Mouse (Mus musculus): ENCODE measurements at regions not wholly inside any gene's neighbourhood (a gene's known extent, or its start where the extent isn't known, plus 50 kb on each side); places are given as distances from the start of the nearest gene placed in this dataset.

- TF ChIP-seq NELFE (IDR thresholded peaks at IDR 0.05; ENCODE audit: low read depth, low read length) (no peak), RAD21 (IDR thresholded peaks at IDR 0.05; ENCODE audit: low read depth, low read length) (no peak)
- Histone ChIP-seq H3K4me2 (ENCODE audit: insufficient read depth, low read depth, poor library complexity, severe bottlenecking) (no peak overlapping the region), H3K9ac (ENCODE audit: insufficient read depth, low read depth) (no peak overlapping the region), H3K79me2 (replicated peaks; ENCODE audit: control insufficient read depth, extremely low read depth, insufficient read depth, poor library complexity, severe bottlenecking) (no peaks in the 10 kb centered on the region), H3K9me3 (replicated peaks; ENCODE audit: low read length) (no peaks in the 10 kb centered on the region), H3K27me3 (replicated peaks) (no peaks in the 10 kb centered on the region), H3K27ac (ENCODE audit: insufficient read depth, low read depth) (no peak overlapping the region), H3K36me3 (replicated peaks in 1 of 2; ENCODE audit: control insufficient read depth in 1 of 2, insufficient read depth in 1 of 2, low read length in 1 of 2) (no peaks in the 10 kb centered on the region), H3K4me3 (replicated peaks in 1 of 3; ENCODE audit: low read depth in 2 of 3, low read length in 2 of 3, poor library complexity in 1 of 3) (no peak overlapping the region), H3K4me1 (ENCODE audit: control insufficient read depth in 1 of 2, insufficient read depth in 2 of 2) (no peaks in the 10 kb centered on the region)
- dilution Hi-C loops (cut with MboI; ENCODE audit: extremely low pct_ligation_motif_present, extremely low pct_unique_long_range_greater_than_20kb, low sequenced_read_pairs): no loop called here
- no peak for DNase-seq (ENCODE audit: extremely low read depth)
- in situ Hi-C loops (cut with MboI; ENCODE audit: low pct_ligation_motif_present, low pct_unique_long_range_greater_than_20kb, low sequenced_read_pairs): no loop called here
These were observed 229.8 kb upstream of the Far2 start for GRCm38 (mm10) chr6:147817262-147817661.

GRCm38 (mm10) chr6:147822215-147822614, 224.8 kb upstream of the Far2 start:
- H3K9ac ChIP-seq (ENCODE audit: insufficient read depth, low read depth): no peak overlapping the region
- H3K4me3 ChIP-seq (replicated peaks in 1 of 3; ENCODE audit: low read depth in 2 of 3, low read length in 2 of 3, poor library complexity in 1 of 3): no peak overlapping the region
- no peak overlapping the region for H3K27ac ChIP-seq (ENCODE audit: insufficient read depth, low read depth)
- no peaks in the 10 kb centered on the region for H3K9me3 ChIP-seq (replicated peaks; ENCODE audit: low read length)
- TF ChIP-seq CTCF (conservative IDR thresholded peaks at IDR 0.05 in 1 of 2, IDR thresholded peaks at IDR 0.05 in 1 of 2; ENCODE audit: low read depth in 2 of 2, low read length in 2 of 2) (no peak), TCF12 (IDR thresholded peaks at IDR 0.05; ENCODE audit: low read depth, low read length) (no peak), ZC3H11A (IDR thresholded peaks at IDR 0.05; ENCODE audit: low read depth, low read length) (no peak), POLR2AphosphoS2 (IDR thresholded peaks at IDR 0.05; ENCODE audit: low read depth, low read length) (no peak), USF1 (IDR thresholded peaks at IDR 0.05; ENCODE audit: low read depth, low read length) (no peak)
- dilution Hi-C loops (cut with MboI; ENCODE audit: extremely low pct_ligation_motif_present, extremely low pct_unique_long_range_greater_than_20kb, low sequenced_read_pairs): no loop called here
- in situ Hi-C loops (cut with MboI; ENCODE audit: low pct_ligation_motif_present, low pct_unique_long_range_greater_than_20kb, low sequenced_read_pairs): no loop called here
- no peaks in the 10 kb centered on the region for H3K79me2 ChIP-seq (replicated peaks; ENCODE audit: control insufficient read depth, extremely low read depth, insufficient read depth, poor library complexity, severe bottlenecking)
- H3K4me2 ChIP-seq (ENCODE audit: insufficient read depth, low read depth, poor library complexity, severe bottlenecking): no peak overlapping the region
- H3K4me1 ChIP-seq (ENCODE audit: control insufficient read depth in 1 of 2, insufficient read depth in 2 of 2): no peaks in the 10 kb centered on the region
- DNase-seq (ENCODE audit: extremely low read depth): no peak
- H3K27me3 ChIP-seq (replicated peaks): no peaks in the 10 kb centered on the region
- no peaks in the 10 kb centered on the region for H3K36me3 ChIP-seq (replicated peaks in 1 of 2; ENCODE audit: control insufficient read depth in 1 of 2, insufficient read depth in 1 of 2, low read length in 1 of 2)

GRCm38 (mm10) chr6:147832521-147832920, 214.5 kb upstream of the Far2 start:
- TF ChIP-seq POLR2A (IDR thresholded peaks at IDR 0.05; ENCODE audit: low read depth, low read length): no peak
- Histone ChIP-seq H3K4me1 (ENCODE audit: control insufficient read depth in 1 of 2, insufficient read depth in 2 of 2) (no peaks in the 10 kb centered on the region), H3K4me3 (replicated peaks in 1 of 3; ENCODE audit: low read depth in 2 of 3, low read length in 2 of 3, poor library complexity in 1 of 3) (no peak overlapping the region), H3K9me3 (replicated peaks; ENCODE audit: low read length) (no peaks in the 10 kb centered on the region), H3K27me3 (replicated peaks) (no peaks in the 10 kb centered on the region), H3K27ac (ENCODE audit: insufficient read depth, low read depth) (no peak overlapping the region), H3K4me2 (ENCODE audit: insufficient read depth, low read depth, poor library complexity, severe bottlenecking) (no peak overlapping the region), H3K79me2 (replicated peaks; ENCODE audit: control insufficient read depth, extremely low read depth, insufficient read depth, poor library complexity, severe bottlenecking) (no peaks in the 10 kb centered on the region), H3K9ac (ENCODE audit: insufficient read depth, low read depth) (no peak overlapping the region), H3K36me3 (replicated peaks in 1 of 2; ENCODE audit: control insufficient read depth in 1 of 2, insufficient read depth in 1 of 2, low read length in 1 of 2) (no peaks in the 10 kb centered on the region)
- in situ Hi-C loops (cut with MboI; ENCODE audit: low pct_ligation_motif_present, low pct_unique_long_range_greater_than_20kb, low sequenced_read_pairs): no loop called here
- DNase-seq (ENCODE audit: extremely low read depth): no peak
- dilution Hi-C loops (cut with MboI; ENCODE audit: extremely low pct_ligation_motif_present, extremely low pct_unique_long_range_greater_than_20kb, low sequenced_read_pairs): no loop called here

GRCm38 (mm10) chr6:147833501-147833900, 213.6 kb upstream of the Far2 start:
- H3K79me2 ChIP-seq (replicated peaks; ENCODE audit: control insufficient read depth, extremely low read depth, insufficient read depth, poor library complexity, severe bottlenecking): no peaks in the 10 kb centered on the region
- no peaks in the 10 kb centered on the region for H3K36me3 ChIP-seq (replicated peaks in 1 of 2; ENCODE audit: control insufficient read depth in 1 of 2, insufficient read depth in 1 of 2, low read length in 1 of 2)
- no peak overlapping the region for H3K4me3 ChIP-seq (replicated peaks in 1 of 3; ENCODE audit: low read depth in 2 of 3, low read length in 2 of 3, poor library complexity in 1 of 3)
- in situ Hi-C loops (cut with MboI; ENCODE audit: low pct_ligation_motif_present, low pct_unique_long_range_greater_than_20kb, low sequenced_read_pairs): no loop called here
- no peaks in the 10 kb centered on the region for H3K27me3 ChIP-seq (replicated peaks)
- H3K27ac ChIP-seq (ENCODE audit: insufficient read depth, low read depth): no peak overlapping the region
- no peak for DNase-seq (ENCODE audit: extremely low read depth)
- H3K4me1 ChIP-seq (ENCODE audit: control insufficient read depth in 1 of 2, insufficient read depth in 2 of 2): no peaks in the 10 kb centered on the region
- H3K9me3 ChIP-seq (replicated peaks; ENCODE audit: low read length): no peaks in the 10 kb centered on the region
- no peak overlapping the region for H3K4me2 ChIP-seq (ENCODE audit: insufficient read depth, low read depth, poor library complexity, severe bottlenecking)
- H3K9ac ChIP-seq (ENCODE audit: insufficient read depth, low read depth): no peak overlapping the region
- dilution Hi-C loops (cut with MboI; ENCODE audit: extremely low pct_ligation_motif_present, extremely low pct_unique_long_range_greater_than_20kb, low sequenced_read_pairs): no loop called here
- no peak for TF ChIP-seq ELF1 (IDR thresholded peaks at IDR 0.05; ENCODE audit: low read depth, low read length)
- no peak for TF ChIP-seq MAZ (IDR thresholded peaks at IDR 0.05; ENCODE audit: low read depth, low read length)
- TF ChIP-seq CHD2 (IDR thresholded peaks at IDR 0.05; ENCODE audit: low read length): no peak
- TF ChIP-seq ETS1 (conservative IDR thresholded peaks at IDR 0.05; ENCODE audit: low read depth, low read length): no peak
- no peak for TF ChIP-seq SMC3 (IDR thresholded peaks at IDR 0.05; ENCODE audit: low read depth, low read length)
- TF ChIP-seq KAT2A (IDR thresholded peaks at IDR 0.05; ENCODE audit: insufficient replicate concordance, low read length): no peak
- TF ChIP-seq POLR2A (IDR thresholded peaks at IDR 0.05; ENCODE audit: low read depth, low read length): no peak
- no peak for TF ChIP-seq POLR2AphosphoS2 (IDR thresholded peaks at IDR 0.05; ENCODE audit: low read depth, low read length)
- no peak for TF ChIP-seq CTCF (conservative IDR thresholded peaks at IDR 0.05 in 1 of 2, IDR thresholded peaks at IDR 0.05 in 1 of 2; ENCODE audit: low read depth in 2 of 2, low read length in 2 of 2)
- TF ChIP-seq MXI1 (IDR thresholded peaks at IDR 0.05; ENCODE audit: low read depth, low read length): no peak
- TF ChIP-seq MYC (IDR thresholded peaks at IDR 0.05; ENCODE audit: low read depth, low read length): no peak
- TF ChIP-seq ZNF384 (IDR thresholded peaks at IDR 0.05; ENCODE audit: low read depth, low read length): no peak
- TF ChIP-seq BHLHE40 (IDR thresholded peaks at IDR 0.05; ENCODE audit: low read depth, low read length): no peak
- no peak for TF ChIP-seq CHD1 (IDR thresholded peaks at IDR 0.05; ENCODE audit: low read depth, low read length)
- TF ChIP-seq MAFK (IDR thresholded peaks at IDR 0.05; ENCODE audit: insufficient replicate concordance, low read length): no peak
- no peak for TF ChIP-seq RCOR1 (conservative IDR thresholded peaks at IDR 0.05; ENCODE audit: low read depth, low read length)

Data from CH12.LX (cell line).